Mouse (Mus musculus): ENCODE results near the gene Retsat. TPM values are rescaled to one million over a fixed set of nuclear protein-coding genes. Genes with fewer than 3 reads are reported as not detected.

Gene Retsat
- polyA plus RNA-seq, 1 experiment from 2014 or later = 54.1 TPM

DNA sequence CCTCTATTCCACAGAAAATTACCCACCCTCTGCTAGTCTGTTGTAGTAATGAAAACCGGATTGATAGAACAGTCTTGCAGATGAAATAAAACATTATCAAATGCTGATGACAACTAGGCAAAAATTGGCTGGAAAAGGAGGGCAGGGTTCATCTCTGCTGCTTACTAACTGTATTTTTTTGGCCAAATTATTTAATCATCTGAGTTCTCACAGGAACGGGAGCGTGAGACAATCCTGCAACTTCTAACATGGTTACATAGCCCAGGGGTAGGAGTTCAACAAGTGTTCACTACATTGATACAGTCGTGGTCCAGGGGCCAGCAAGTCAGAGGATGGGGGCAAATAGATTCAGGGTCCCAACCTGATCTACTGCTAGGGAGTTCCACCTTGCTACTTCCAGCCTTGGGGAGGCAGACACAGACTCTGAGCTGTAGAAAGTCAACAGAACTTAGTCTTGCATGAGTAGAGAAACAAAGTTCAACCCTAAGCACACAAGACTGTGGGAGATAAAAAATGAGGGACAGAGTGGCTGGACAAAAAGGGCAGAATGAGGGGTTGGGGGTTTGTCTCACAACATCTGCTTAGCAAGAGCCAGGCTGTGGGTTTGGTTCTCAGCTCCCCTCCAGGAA lies 14.9 kb upstream of the Retsat start:
- 82% methylated on average over 4 of the region's 4 CpGs for WGBS
- H3K27ac ChIP-seq (replicated peaks) = no peak overlapping the region; the same call in 1 of the 2 replicates
- no peaks in the 10 kb centered on the region for H3K9me3 ChIP-seq (ENCODE audit: control insufficient read depth, low read length)
- peaks cover 4% of the 10 kb centered on the region; the same call in 1 of the 2 replicates for H3K36me3 ChIP-seq (ENCODE audit: control insufficient read depth, insufficient read depth, low read length)
- H3K9ac ChIP-seq (ENCODE audit: low read length) = no peak overlapping the region
- no peak overlapping the region for H3K4me2 ChIP-seq (replicated peaks; ENCODE audit: low read depth)
- DNase-seq (ENCODE audit: low spot score) = no peak
- H3K27me3 ChIP-seq (ENCODE audit: control insufficient read depth, insufficient read depth, low read length) = no peaks in the 10 kb centered on the region
- no peak for TF ChIP-seq CTCF (IDR thresholded peaks at IDR 0.05; ENCODE audit: low read depth)
- TF ChIP-seq EP300 (optimal IDR thresholded peaks at IDR 0.05) = no peak
- H3K4me3 ChIP-seq (ENCODE audit: low read depth, low read length) = no peak overlapping the region
- peak; percentile 65 for ATAC-seq (ENCODE audit: low FRiP score, low TSS enrichment)
- H3K4me1 ChIP-seq (replicated peaks; ENCODE audit: control insufficient read depth, insufficient read depth) = no peaks in the 10 kb centered on the region

GRCm38 (mm10) chr6:72584154-72584553 lies 14.1 kb upstream of the Retsat start:
- Histone ChIP-seq H3K36me3 (ENCODE audit: control insufficient read depth, insufficient read depth, low read length) (peaks cover 3% of the 10 kb centered on the region; the same call in 1 of the 2 replicates), H3K27ac (replicated peaks) (0 out of 2 replicates have a peak overlapping the region, but pooled peaks have one; percentile 30), H3K4me3 (ENCODE audit: low read depth, low read length) (no peak overlapping the region), H3K4me2 (replicated peaks; ENCODE audit: low read depth) (no peak overlapping the region), H3K9me3 (ENCODE audit: control insufficient read depth, low read length) (no peaks in the 10 kb centered on the region), H3K9ac (ENCODE audit: low read length) (no peak overlapping the region), H3K27me3 (ENCODE audit: control insufficient read depth, insufficient read depth, low read length) (no peaks in the 10 kb centered on the region), H3K4me1 (replicated peaks; ENCODE audit: control insufficient read depth, insufficient read depth) (no peaks in the 10 kb centered on the region)
- ATAC-seq (ENCODE audit: low FRiP score, low TSS enrichment) (peak; percentile 47), DNase-seq (ENCODE audit: low spot score) (no peak)
- TF ChIP-seq CTCF (IDR thresholded peaks at IDR 0.05; ENCODE audit: low read depth) (no peak), EP300 (optimal IDR thresholded peaks at IDR 0.05) (no peak)
- WGBS = 60% methylated on average over 11 of the region's 11 CpGs

- H3K4me3 ChIP-seq (ENCODE audit: low read depth, low read length) = no peak overlapping the region
- no peak overlapping the region for H3K9ac ChIP-seq (ENCODE audit: low read length)
- no peak overlapping the region for H3K4me2 ChIP-seq (replicated peaks; ENCODE audit: low read depth)
- H3K36me3 ChIP-seq (ENCODE audit: control insufficient read depth, insufficient read depth, low read length) = no peaks in the 10 kb centered on the region; the same call in 1 of the 2 replicates
- 70% methylated on average over 3 of the region's 3 CpGs for WGBS
- no peaks in the 10 kb centered on the region for H3K4me1 ChIP-seq (replicated peaks; ENCODE audit: control insufficient read depth, insufficient read depth)
- peak; percentile 36 for DNase-seq (ENCODE audit: low spot score)
- TF ChIP-seq CTCF (IDR thresholded peaks at IDR 0.05; ENCODE audit: low read depth) (no peak), EP300 (optimal IDR thresholded peaks at IDR 0.05) (no peak)
- H3K27me3 ChIP-seq (ENCODE audit: control insufficient read depth, insufficient read depth, low read length) = no peaks in the 10 kb centered on the region
- no peaks in the 10 kb centered on the region for H3K9me3 ChIP-seq (ENCODE audit: control insufficient read depth, low read length)
- ATAC-seq (ENCODE audit: low FRiP score, low TSS enrichment) = no peak
- no peak overlapping the region for H3K27ac ChIP-seq (replicated peaks)
Measured at GRCm38 (mm10) chr6:72586701-72587100, 11.6 kb upstream of the Retsat start.

DNA sequence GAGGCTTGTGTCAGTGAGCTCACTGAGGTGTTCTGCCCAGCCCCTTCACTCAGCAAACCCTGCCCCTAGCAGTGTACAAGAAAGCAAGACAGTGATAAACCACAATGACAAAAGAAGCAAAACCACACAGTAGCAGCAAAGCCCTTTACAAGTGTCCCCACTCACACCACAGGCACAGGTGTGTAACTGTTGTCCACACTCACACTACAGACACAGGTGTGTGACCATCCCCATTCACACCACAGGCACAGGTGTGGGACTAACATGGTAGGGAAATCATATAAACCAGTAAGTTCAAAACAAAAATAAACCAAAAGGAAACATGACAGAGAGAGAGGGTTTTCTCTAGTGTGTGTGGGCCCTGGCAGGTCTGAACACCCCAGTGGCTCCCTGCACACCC lies 10.0 kb upstream of the Retsat start:
- Histone ChIP-seq H3K36me3 (ENCODE audit: control insufficient read depth, insufficient read depth, low read length) (no peaks in the 10 kb centered on the region; the same call in 1 of the 2 replicates), H3K27ac (replicated peaks) (no peak overlapping the region), H3K4me1 (replicated peaks; ENCODE audit: control insufficient read depth, insufficient read depth) (no peaks in the 10 kb centered on the region), H3K4me2 (replicated peaks; ENCODE audit: low read depth) (no peak overlapping the region), H3K27me3 (ENCODE audit: control insufficient read depth, insufficient read depth, low read length) (no peaks in the 10 kb centered on the region), H3K4me3 (ENCODE audit: low read depth, low read length) (no peak overlapping the region), H3K9me3 (ENCODE audit: control insufficient read depth, low read length) (no peaks in the 10 kb centered on the region), H3K9ac (ENCODE audit: low read length) (no peak overlapping the region)
- DNase-seq (ENCODE audit: low spot score) (no peak), ATAC-seq (ENCODE audit: low FRiP score, low TSS enrichment) (no peak)
- TF ChIP-seq CTCF (IDR thresholded peaks at IDR 0.05; ENCODE audit: low read depth) (no peak), EP300 (optimal IDR thresholded peaks at IDR 0.05) (no peak)

DNA sequence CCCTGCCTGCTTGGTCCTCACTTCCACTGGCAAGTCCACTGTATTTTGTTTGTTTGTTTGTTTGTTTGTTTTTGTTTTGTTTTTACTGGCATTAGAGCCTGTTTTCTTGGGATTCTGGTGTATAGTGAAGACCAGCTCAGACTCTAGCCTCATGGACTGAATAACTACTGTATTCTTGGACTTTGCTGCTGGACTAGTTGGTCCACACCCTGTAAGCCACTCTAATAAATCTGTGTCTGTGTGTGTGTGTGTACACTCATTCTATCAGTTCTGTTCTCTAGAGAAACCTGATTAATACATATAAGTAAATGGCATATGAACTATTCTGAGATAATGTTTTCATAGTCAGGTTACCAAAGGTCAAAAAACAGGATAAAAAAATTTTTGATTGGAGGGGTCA lies 8.2 kb upstream of the Retsat start:
- H3K4me1 ChIP-seq (replicated peaks; ENCODE audit: control insufficient read depth, insufficient read depth) = no peaks in the 10 kb centered on the region
- DNase-seq (ENCODE audit: low spot score) = no peak
- no peaks in the 10 kb centered on the region for H3K27me3 ChIP-seq (ENCODE audit: control insufficient read depth, insufficient read depth, low read length)
- ATAC-seq (ENCODE audit: low FRiP score, low TSS enrichment) = peak; percentile 51; the same call in 1 of the 2 replicates
- no peak overlapping the region for H3K4me2 ChIP-seq (replicated peaks; ENCODE audit: low read depth)
- no peak for TF ChIP-seq CTCF (IDR thresholded peaks at IDR 0.05; ENCODE audit: low read depth)
- TF ChIP-seq EP300 (optimal IDR thresholded peaks at IDR 0.05) = no peak
- no peak overlapping the region for H3K4me3 ChIP-seq (ENCODE audit: low read depth, low read length)
- no peaks in the 10 kb centered on the region; the same call in 1 of the 2 replicates for H3K36me3 ChIP-seq (ENCODE audit: control insufficient read depth, insufficient read depth, low read length)
- H3K9ac ChIP-seq (ENCODE audit: low read length) = no peak overlapping the region
- H3K9me3 ChIP-seq (ENCODE audit: control insufficient read depth, low read length) = no peaks in the 10 kb centered on the region
- no peak overlapping the region for H3K27ac ChIP-seq (replicated peaks)

DNA sequence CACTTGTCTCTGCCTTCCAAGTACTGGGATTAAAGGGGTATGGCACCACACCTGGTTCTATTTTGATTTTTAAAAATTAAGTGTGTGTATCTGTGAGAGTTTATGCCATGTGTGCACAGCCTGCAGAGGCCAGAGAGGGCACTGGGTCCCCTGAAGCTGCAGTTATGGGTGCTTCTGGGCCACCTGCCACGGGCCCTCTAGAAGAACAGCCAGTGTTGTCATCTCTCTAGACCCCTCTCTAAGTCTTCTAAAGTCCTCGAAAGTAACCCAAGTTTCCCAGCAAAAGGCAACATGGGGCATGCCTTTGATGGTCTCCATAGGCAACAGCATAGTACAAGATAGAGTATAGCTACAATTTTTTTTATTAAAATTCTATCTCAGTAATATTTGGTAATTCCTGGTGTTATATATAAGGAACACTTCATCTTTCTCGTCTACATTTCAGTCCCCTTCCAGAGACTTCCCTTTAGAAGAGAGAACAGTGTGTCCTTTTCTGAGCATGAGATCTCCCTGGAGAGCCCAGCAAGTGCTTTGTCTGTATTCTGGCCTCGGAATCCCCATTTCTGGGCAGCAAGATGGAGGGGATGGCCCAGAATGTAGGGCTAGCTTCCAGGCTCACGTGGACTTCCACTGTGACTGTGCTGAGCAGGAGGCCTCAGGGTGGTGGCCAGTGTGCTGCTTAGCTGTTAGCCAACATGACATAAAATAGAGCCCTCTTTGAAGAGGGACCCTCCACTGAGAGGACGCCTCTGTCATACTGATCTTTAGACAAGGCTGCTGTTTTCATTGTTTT lies 5.1 kb upstream of the Retsat start:
- ATAC-seq (ENCODE audit: low FRiP score, low TSS enrichment) (no peak), DNase-seq (ENCODE audit: low spot score) (no peak)
- H3K27ac ChIP-seq (replicated peaks) = no peak overlapping the region
- WGBS = 81% methylated on average over 6 of the region's 6 CpGs
- H3K36me3 ChIP-seq (ENCODE audit: control insufficient read depth, insufficient read depth, low read length) = no peaks in the 10 kb centered on the region
- no peak overlapping the region for H3K4me3 ChIP-seq (ENCODE audit: low read depth, low read length)
- no peak overlapping the region for H3K4me2 ChIP-seq (replicated peaks; ENCODE audit: low read depth)
- 0 out of 2 replicates have a peak, but pooled peaks cover 2% of the 10 kb centered on the region for H3K4me1 ChIP-seq (replicated peaks; ENCODE audit: control insufficient read depth, insufficient read depth)
- TF ChIP-seq CTCF (IDR thresholded peaks at IDR 0.05; ENCODE audit: low read depth) (no peak), EP300 (optimal IDR thresholded peaks at IDR 0.05) (no peak)
- no peak overlapping the region for H3K9ac ChIP-seq (ENCODE audit: low read length)
- no peaks in the 10 kb centered on the region for H3K27me3 ChIP-seq (ENCODE audit: control insufficient read depth, insufficient read depth, low read length)
- no peaks in the 10 kb centered on the region for H3K9me3 ChIP-seq (ENCODE audit: control insufficient read depth, low read length)

Measured in stomach, postnatal 0 days (tissue).